Mouse (Mus musculus) embryonic fibroblast, embryonic 13.5 days (primary cell): ENCODE data around the gene Abhd6.

Experiments used
- CTCF ChIP-seq: IDR thresholded peaks from 2 replicates; pipeline ENCODE4 v1.5.1; 2011; ENCODE audit warnings: mild to moderate bottlenecking, control low read depth, low read length, moderate library complexity, borderline replicate concordance; ENCODE audit not compliant: insufficient read depth
- POLR2A ChIP-seq: IDR thresholded peaks from 2 replicates; pipeline ENCODE4 v1.6.1; 2011; ENCODE audit warnings: low read depth, mild to moderate bottlenecking, control low read depth, low read length, moderate library complexity

GRCm38 (mm10) chr14:8089016-8089415 lies 86.3 kb downstream of the Abhd6 start:
- TF ChIP-seq POLR2A (no peak), CTCF (no peak)
